Mouse (Mus musculus) hindbrain, embryonic 16.5 days (tissue): Measurements from ENCODE around the gene Kazald1. TPM values are rescaled to one million over a fixed set of nuclear protein-coding genes. Genes with fewer than 3 reads are reported as not detected.

Source experiments
- ATAC-seq: fragments of 200-750 bp; cut with Nextera tagmentation; 2 replicates; pipeline ENCODE4 v1.8.0; 2017; ENCODE audit warnings: moderate TSS enrichment, moderate library complexity
- H3K27ac ChIP-seq: fragments of 300-500 bp; sonication (generic); 2 replicates; pipeline ENCODE4 v1.5.1; 2014; ENCODE audit warnings: low read depth, mild to moderate bottlenecking, control low read depth, low read length, moderate library complexity
- H3K27me3 ChIP-seq: fragments of 300-500 bp; sonication (generic); replicated peaks from 2 replicates; pipeline ENCODE4 v1.6.1; 2014; ENCODE audit warnings: low read length; ENCODE audit not compliant: control insufficient read depth, insufficient read depth
- H3K36me3 ChIP-seq: fragments of 300-500 bp; sonication (generic); 2 replicates; pipeline ENCODE4 v1.6.1; 2014; ENCODE audit warnings: mild to moderate bottlenecking, low read length, moderate library complexity, mixed read lengths; ENCODE audit not compliant: control insufficient read depth, insufficient read depth
- H3K4me1 ChIP-seq: fragments of 300-500 bp; sonication (generic); 2 replicates; pipeline ENCODE4 v1.6.1; 2014; ENCODE audit warnings: low read depth, low read length; ENCODE audit not compliant: control insufficient read depth, insufficient read depth
- H3K4me2 ChIP-seq: fragments of 300-500 bp; sonication (generic); 2 replicates; pipeline ENCODE4 v1.6.1; 2014; ENCODE audit warnings: mild to moderate bottlenecking, low read length, control low read depth, moderate library complexity
- H3K4me3 ChIP-seq: fragments of 300-500 bp; sonication (generic); 2 replicates; pipeline ENCODE4 v1.5.1; 2014; ENCODE audit warnings: mild to moderate bottlenecking, low read length, control low read depth, moderate library complexity
- H3K9ac ChIP-seq: fragments of 300-500 bp; sonication (generic); 2 replicates; pipeline ENCODE4 v1.6.1; 2014; ENCODE audit warnings: low read depth, mild to moderate bottlenecking, control low read depth, low read length, moderate library complexity
- H3K9me3 ChIP-seq: fragments of 300-500 bp; sonication (generic); 2 replicates; pipeline ENCODE4 v1.6.1; 2014; ENCODE audit warnings: mild to moderate bottlenecking, low read length, moderate library complexity; ENCODE audit not compliant: control insufficient read depth
- WGBS: fragments of 180-500 bp; shearing (Covaris S2); extraction: QIAGEN DNeasy Blood & Tissue Kit; methylation state at CpG from one replicate; pipeline ENCODE4 v1.1.7; 2014; 5-methylcytosine and 5-hydroxymethylcytosine counted together
- polyA plus RNA-seq: library from polyadenylated mRNA; unstranded; fragments of >200 nt; fragmentation: Nextera tagmentation; extraction: Ambion mirVana; gene quantifications from 2 replicates; pipeline ENCODE4 v1.2.1, GENCODE M21; 2015

Gene Kazald1
- polyA plus RNA-seq, 1 experiment from 2014 or later = 4.0 TPM

DNA sequence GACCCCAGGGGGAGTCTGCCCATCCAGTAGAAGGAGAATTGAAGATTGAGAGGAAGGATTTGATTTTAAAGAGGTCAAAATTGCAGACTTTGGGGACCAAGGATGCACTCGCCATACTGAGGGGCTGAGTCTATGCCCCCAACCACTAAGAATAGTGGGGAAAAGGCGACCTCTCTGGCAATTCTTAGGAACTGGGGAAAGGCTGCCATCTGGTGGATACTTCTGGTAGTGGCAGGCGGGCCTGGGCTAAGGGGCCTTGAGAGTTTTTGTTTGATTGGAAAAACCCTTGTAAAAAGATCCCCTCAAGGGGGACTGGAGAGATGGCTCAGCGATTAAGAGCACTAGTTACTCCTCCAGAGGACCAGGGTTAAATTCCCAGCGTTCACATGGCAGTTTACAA lies 6.2 kb downstream of the Kazald1 start:
- no peak overlapping the region for H3K27ac ChIP-seq
- peaks cover 29% of the 10 kb centered on the region for H3K4me1 ChIP-seq
- H3K9ac ChIP-seq = peak overlapping the region; percentile 43
- no peaks in the 10 kb centered on the region for H3K36me3 ChIP-seq
- H3K9me3 ChIP-seq = no peaks in the 10 kb centered on the region
- ATAC-seq = no peak
- peaks cover 45% of the 10 kb centered on the region for H3K27me3 ChIP-seq
- H3K4me3 ChIP-seq = peak overlapping the region; percentile 25
- WGBS = 2% methylated on average over 5 of the region's 5 CpGs
- peak overlapping the region; percentile 62 for H3K4me2 ChIP-seq

- no peak overlapping the region for H3K27ac ChIP-seq
- no peak overlapping the region for H3K4me2 ChIP-seq
- H3K4me1 ChIP-seq = peaks cover 22% of the 10 kb centered on the region
- no peak overlapping the region for H3K9ac ChIP-seq
- no peaks in the 10 kb centered on the region for H3K36me3 ChIP-seq
- WGBS = 17% methylated on average over 11 of the region's 11 CpGs
- H3K4me3 ChIP-seq = no peak overlapping the region
- H3K27me3 ChIP-seq = peaks cover 42% of the 10 kb centered on the region
- no peak for ATAC-seq
- no peaks in the 10 kb centered on the region for H3K9me3 ChIP-seq
Observed at GRCm38 (mm10) chr19:45081841-45082550, 7.0 kb downstream of the Kazald1 start.

GRCm38 (mm10) chr19:45097868-45098267 lies 22.8 kb downstream of the Kazald1 start:
- H3K36me3 ChIP-seq = no peaks in the 10 kb centered on the region
- no peak overlapping the region for H3K4me3 ChIP-seq
- no peak for ATAC-seq
- no peak overlapping the region for H3K9ac ChIP-seq
- WGBS = 34% methylated on average over 11 of the region's 11 CpGs
- no peaks in the 10 kb centered on the region for H3K9me3 ChIP-seq
- no peak overlapping the region for H3K4me2 ChIP-seq
- H3K27me3 ChIP-seq = peaks cover 4% of the 10 kb centered on the region
- no peaks in the 10 kb centered on the region for H3K4me1 ChIP-seq
- no peak overlapping the region for H3K27ac ChIP-seq

- H3K9ac ChIP-seq = no peak overlapping the region
- WGBS = 80% methylated on average over 8 of the region's 8 CpGs
- no peak overlapping the region for H3K4me3 ChIP-seq
- H3K27me3 ChIP-seq = peaks cover 4% of the 10 kb centered on the region
- no peaks in the 10 kb centered on the region for H3K9me3 ChIP-seq
- H3K27ac ChIP-seq = no peak overlapping the region
- no peak overlapping the region for H3K4me2 ChIP-seq
- no peak for ATAC-seq
- H3K4me1 ChIP-seq = peaks cover 4% of the 10 kb centered on the region; the same call in 1 of the 2 replicates
- no peaks in the 10 kb centered on the region for H3K36me3 ChIP-seq
Observed at GRCm38 (mm10) chr19:45100486-45101270, 25.6 kb downstream of the Kazald1 start.

- Histone ChIP-seq H3K9me3 (no peaks in the 10 kb centered on the region), H3K27ac (no peak overlapping the region), H3K4me3 (no peak overlapping the region), H3K36me3 (no peaks in the 10 kb centered on the region), H3K4me1 (peaks cover 4% of the 10 kb centered on the region; the same call in 1 of the 2 replicates), H3K4me2 (no peak overlapping the region), H3K9ac (no peak overlapping the region), H3K27me3 (no peaks in the 10 kb centered on the region; the same call in 1 of the 2 replicates)
- WGBS = 47% methylated on average over 1 of the region's 1 CpGs
- no peak for ATAC-seq
Observed at GRCm38 (mm10) chr19:45105591-45105990, 30.6 kb downstream of the Kazald1 start.

DNA sequence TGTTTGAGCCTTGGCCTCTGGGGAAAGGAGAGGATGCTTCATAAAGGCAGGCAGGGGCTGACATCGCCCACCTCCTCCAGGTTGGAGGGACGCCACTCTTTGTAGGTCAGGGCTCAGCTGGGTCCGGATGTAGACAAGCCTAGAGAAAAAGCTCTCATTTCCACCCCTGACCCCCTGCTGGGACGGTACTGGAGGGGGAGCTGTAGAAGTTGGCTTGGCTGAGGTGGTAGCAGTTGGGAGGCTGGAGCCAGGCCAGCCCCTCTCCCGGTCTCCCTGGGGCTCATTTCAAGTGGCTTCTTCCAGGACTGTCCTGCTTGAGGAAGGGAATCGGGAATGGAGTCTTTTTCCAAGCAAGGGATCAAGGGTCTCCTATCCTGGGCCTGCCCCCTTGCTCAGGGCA lies 31.6 kb downstream of the Kazald1 start:
- no peak for ATAC-seq
- WGBS = 42% methylated on average over 6 of the region's 6 CpGs
- H3K4me3 ChIP-seq = no peak overlapping the region

GRCm38 (mm10) chr19:45110681-45111080 lies 35.6 kb downstream of the Kazald1 start:
- Histone ChIP-seq H3K4me3 (no peak overlapping the region), H3K4me1 (no peaks in the 10 kb centered on the region), H3K9ac (no peak overlapping the region), H3K27ac (no peak overlapping the region), H3K36me3 (no peaks in the 10 kb centered on the region), H3K9me3 (no peaks in the 10 kb centered on the region), H3K27me3 (no peaks in the 10 kb centered on the region), H3K4me2 (no peak overlapping the region)
- ATAC-seq = no peak
- WGBS = 79% methylated on average over 8 of the region's 8 CpGs

More for the DNA sequence above, 31.6 kb downstream of the Kazald1 start:
- Histone ChIP-seq H3K36me3 (no peaks in the 10 kb centered on the region), H3K9ac (no peak overlapping the region), H3K4me2 (no peak overlapping the region), H3K27ac (no peak overlapping the region), H3K27me3 (no peaks in the 10 kb centered on the region; the same call in 1 of the 2 replicates), H3K9me3 (no peaks in the 10 kb centered on the region), H3K4me1 (peaks cover 4% of the 10 kb centered on the region; the same call in 1 of the 2 replicates)

DNA sequence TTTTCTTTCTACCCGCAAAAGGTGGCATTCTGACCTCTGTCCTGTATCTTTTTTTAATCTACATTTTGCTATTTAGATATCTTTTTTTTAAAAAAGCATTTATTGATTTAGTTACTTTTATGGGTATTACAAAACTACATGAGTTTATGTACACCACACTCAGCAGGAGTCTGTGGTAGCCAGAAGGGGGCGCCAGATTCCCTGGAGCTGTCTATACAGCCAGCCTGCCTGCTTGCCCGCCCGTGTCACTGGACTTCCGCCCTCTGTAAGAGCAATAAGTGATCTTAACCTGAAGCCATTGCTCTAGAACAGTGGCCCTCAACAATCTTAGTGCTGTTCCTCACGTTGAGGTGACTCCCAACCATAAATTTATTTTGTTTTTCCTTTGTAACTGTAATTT lies 37.4 kb downstream of the Kazald1 start:
- no peaks in the 10 kb centered on the region for H3K9me3 ChIP-seq
- H3K4me3 ChIP-seq = no peak overlapping the region
- no peak overlapping the region for H3K9ac ChIP-seq
- H3K27me3 ChIP-seq = no peaks in the 10 kb centered on the region
- H3K4me1 ChIP-seq = no peaks in the 10 kb centered on the region
- 88% methylated on average over 6 of the region's 6 CpGs for WGBS
- ATAC-seq = no peak
- H3K4me2 ChIP-seq = no peak overlapping the region
- H3K36me3 ChIP-seq = no peaks in the 10 kb centered on the region
- H3K27ac ChIP-seq = no peak overlapping the region

DNA sequence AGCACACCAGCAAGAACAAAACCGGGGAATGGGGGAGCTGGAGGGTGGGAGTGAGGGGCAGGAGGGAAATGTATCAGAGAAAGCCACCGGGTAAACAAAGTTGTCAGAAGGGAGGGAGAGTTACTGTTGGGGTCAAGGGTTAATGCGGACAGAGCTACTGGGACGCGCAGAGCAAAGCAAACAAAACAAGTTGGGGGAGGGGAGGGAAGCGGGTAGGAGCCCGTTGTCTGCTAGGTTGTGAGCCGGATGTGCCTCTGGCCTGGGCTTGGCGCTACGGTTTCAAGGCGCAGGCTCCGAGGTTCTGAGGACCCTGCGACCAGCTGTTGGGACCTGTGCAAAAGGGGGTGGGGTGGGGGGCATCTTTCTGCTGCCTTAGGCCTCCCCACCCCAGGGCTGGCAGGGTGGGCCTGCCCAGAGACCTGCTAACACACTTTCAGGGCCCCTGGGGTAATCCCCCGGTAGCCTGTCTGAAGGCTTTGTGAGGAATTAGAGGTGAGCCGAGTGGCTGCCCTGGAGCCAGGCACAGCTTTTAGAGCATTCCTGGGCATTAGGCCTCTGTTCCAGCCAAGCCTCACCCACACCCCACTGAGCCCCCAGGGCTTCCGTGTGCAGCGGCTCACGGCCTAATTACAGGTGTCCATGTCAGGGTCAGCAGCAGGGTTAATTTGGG lies 38.9 kb downstream of the Kazald1 start:
- Histone ChIP-seq H3K4me2 (no peak overlapping the region), H3K4me3 (no peak overlapping the region)
- WGBS = 6% methylated on average over 18 of the region's 18 CpGs

More for the DNA sequence above, 38.9 kb downstream of the Kazald1 start:
- no peaks in the 10 kb centered on the region for H3K27me3 ChIP-seq
- no peak for ATAC-seq
- H3K9me3 ChIP-seq = no peaks in the 10 kb centered on the region
- H3K4me1 ChIP-seq = no peaks in the 10 kb centered on the region
- no peak overlapping the region for H3K27ac ChIP-seq
- no peaks in the 10 kb centered on the region for H3K36me3 ChIP-seq
- no peak overlapping the region for H3K9ac ChIP-seq
